Mouse (Mus musculus) MEL (cell line): ENCODE data around the gene Irak2. TPM values are rescaled to one million over a fixed set of nuclear protein-coding genes. Genes with fewer than 3 reads are reported as not detected.

ENCODE experiments used
- DNase-seq: peaks from one replicate; pipeline ENCODE4 v3.0.0; 2011; ENCODE audit warnings: low read depth, low spot score
- H3K27ac ChIP-seq: 2 replicates; pipeline ENCODE4 v1.5.1; 2012; ENCODE audit warnings: low read depth, mild to moderate bottlenecking, control low read depth, low read length, moderate library complexity; ENCODE audit not compliant: control insufficient read depth
- H3K27me3 ChIP-seq, 2 experiments: fragments of 150-350 bp in 1 of 2; sonication (generic) in 1 of 2; 2 replicates each; pipeline ENCODE4 v1.6.1; 2012; ENCODE audit warnings: low read length in 2 of 2, mild to moderate bottlenecking in 2 of 2, improper control_type of control experiment in 1 of 2, moderate library complexity in 1 of 2; ENCODE audit not compliant: insufficient read depth in 2 of 2, control insufficient read depth in 1 of 2
- H3K36me3 ChIP-seq, 2 experiments: 2 replicates each; pipeline ENCODE4 v1.6.1; 2012 to 2014; ENCODE audit warnings: low read length in 2 of 2, improper control_type of control experiment in 1 of 2, inconsistent platforms in 1 of 2, mild to moderate bottlenecking in 1 of 2; ENCODE audit not compliant: insufficient read depth in 2 of 2, control insufficient read depth in 1 of 2
- H3K4me1 ChIP-seq, 2 experiments: fragments of 150-350 bp in 1 of 2; sonication (generic) in 1 of 2; 2 replicates each; pipeline ENCODE4 v1.6.1; 2012; ENCODE audit warnings: low read length in 2 of 2, improper control_type of control experiment in 1 of 2, mild to moderate bottlenecking in 1 of 2; ENCODE audit not compliant: insufficient read depth in 2 of 2, control insufficient read depth in 1 of 2
- H3K4me3 ChIP-seq, 2 experiments: fragments of 150-350 bp in 1 of 2; sonication (generic) in 1 of 2; 2 replicates each; pipeline ENCODE4 v1.5.1; 2012; ENCODE audit warnings: low read depth in 2 of 2, low read length in 2 of 2, mild to moderate bottlenecking in 2 of 2, moderate library complexity in 2 of 2, control low read depth in 1 of 2, improper control_type of control experiment in 1 of 2; ENCODE audit not compliant: control insufficient read depth in 1 of 2, insufficient read depth in 1 of 2
- H3K79me2 ChIP-seq: 2 replicates; pipeline ENCODE4 v1.6.1; 2012; ENCODE audit warnings: mild to moderate bottlenecking, low read length, moderate library complexity; ENCODE audit not compliant: control insufficient read depth, poor library complexity, insufficient read depth
- H3K9ac ChIP-seq: 2 replicates; pipeline ENCODE4 v1.6.1; 2012; ENCODE audit warnings: low read depth, mild to moderate bottlenecking, control low read depth, low read length, moderate library complexity; ENCODE audit not compliant: control insufficient read depth, poor library complexity, severe bottlenecking
- H3K9me3 ChIP-seq: fragments of 150-350 bp; sonication (generic); replicated peaks from 2 replicates; pipeline ENCODE4 v1.6.1; 2012; ENCODE audit warnings: mild to moderate bottlenecking, low read length, improper control_type of control experiment, moderate library complexity; ENCODE audit not compliant: insufficient read depth
- BHLHE40 ChIP-seq: IDR thresholded peaks from 2 replicates; pipeline ENCODE4 v1.6.1; 2012; ENCODE audit warnings: low read depth, mild to moderate bottlenecking, inconsistent platforms, low read length, improper control_type of control experiment, borderline replicate concordance
- CHD1 ChIP-seq: IDR thresholded peaks from 2 replicates; pipeline ENCODE4 v1.6.1; 2012; ENCODE audit warnings: low read depth, mild to moderate bottlenecking, inconsistent platforms, low read length, improper control_type of control experiment
- CHD2 ChIP-seq: IDR thresholded peaks from 2 replicates; pipeline ENCODE4 v1.6.1; 2011; ENCODE audit warnings: low read length, improper control_type of control experiment
- ELF1 ChIP-seq: IDR thresholded peaks from 2 replicates; pipeline ENCODE4 v1.6.1; 2014; ENCODE audit warnings: low read depth, mild to moderate bottlenecking, inconsistent platforms, low read length, improper control_type of control experiment, moderate library complexity
- ETS1 ChIP-seq: IDR thresholded peaks from 2 replicates; pipeline ENCODE4 v1.6.1; 2012; ENCODE audit warnings: low read depth, mild to moderate bottlenecking, inconsistent platforms, low read length, improper control_type of control experiment, moderate library complexity
- GABPA ChIP-seq: IDR thresholded peaks from 2 replicates; pipeline ENCODE4 v1.6.1; 2012; ENCODE audit warnings: low read depth, mild to moderate bottlenecking, inconsistent platforms, low read length, improper control_type of control experiment, moderate library complexity
- HCFC1 ChIP-seq: IDR thresholded peaks from 2 replicates; pipeline ENCODE4 v1.6.1; 2012; ENCODE audit warnings: low read depth, mild to moderate bottlenecking, inconsistent platforms, low read length, improper control_type of control experiment, moderate library complexity
- KAT2A ChIP-seq: conservative IDR thresholded peaks from 2 replicates; pipeline ENCODE4 v1.6.1; 2012; ENCODE audit warnings: low read depth, low read length, improper control_type of control experiment, inconsistent platforms
- MAFK ChIP-seq: IDR thresholded peaks from 2 replicates; pipeline ENCODE4 v1.6.1; 2011; ENCODE audit warnings: low read depth, mild to moderate bottlenecking, low read length, improper control_type of control experiment, borderline replicate concordance
- MAX ChIP-seq: IDR thresholded peaks from 2 replicates; pipeline ENCODE4 v1.6.1; 2011; ENCODE audit warnings: low read length, improper control_type of control experiment
- MAZ ChIP-seq: IDR thresholded peaks from 2 replicates; pipeline ENCODE4 v1.6.1; 2012; ENCODE audit warnings: low read depth, mild to moderate bottlenecking, inconsistent platforms, low read length, improper control_type of control experiment
- POLR2A ChIP-seq, 2 experiments: IDR thresholded peaks; 2 replicates each; pipeline ENCODE4 v1.6.1; 2011 to 2012; ENCODE audit warnings: low read length in 2 of 2, mild to moderate bottlenecking in 2 of 2, control low read depth in 1 of 2, improper control_type of control experiment in 1 of 2, low read depth in 1 of 2, moderate library complexity in 1 of 2; ENCODE audit not compliant: control insufficient read depth in 1 of 2, insufficient read depth in 1 of 2, poor library complexity in 1 of 2
- SMC3 ChIP-seq: IDR thresholded peaks from 2 replicates; pipeline ENCODE4 v1.6.1; 2011; ENCODE audit warnings: low read depth, low read length, improper control_type of control experiment
- UBTF ChIP-seq: IDR thresholded peaks from 2 replicates; pipeline ENCODE4 v1.6.1; 2012; ENCODE audit warnings: low read depth, mild to moderate bottlenecking, inconsistent platforms, low read length, improper control_type of control experiment, moderate library complexity, borderline replicate concordance; ENCODE audit not compliant: insufficient read depth
- ZKSCAN1 ChIP-seq: IDR thresholded peaks from 2 replicates; pipeline ENCODE4 v1.6.1; 2012; ENCODE audit warnings: low read depth, mild to moderate bottlenecking, inconsistent platforms, low read length, improper control_type of control experiment, moderate library complexity
- polyA plus RNA-seq, 2 experiments: library from polyadenylated mRNA; stranded (reverse) in 1 of 2; unstranded in 1 of 2; fragments of >175 nt in 1 of 2; fragments of >200 nt in 1 of 2; gene quantifications; 2 replicates each; pipeline versions ENCODE4 v1.2.1 to v1.2.4; 2012; ENCODE audit warnings: low replicate concordance in 2 of 2, low read depth in 1 of 2; ENCODE audit not compliant: insufficient read length in 2 of 2, insufficient read depth in 1 of 2, missing spikeins in 1 of 2
- total RNA-seq: library from RNA; depleted of rRNA; stranded (reverse); fragments of 300-350 nt; gene quantifications from 2 replicates; pipeline ENCODE4 v1.2.3, GENCODE M21; 2012

The Irak2 gene
- total and polyA plus RNA-seq, 3 experiments: 5.2 to 6.8 TPM; not detected in 1

GRCm38 (mm10) chr6:113658226-113658625 lies 20.0 kb downstream of the Irak2 start:
- H3K4me1 ChIP-seq: no peaks in the 10 kb centered on the region
- DNase-seq: no peak
- H3K9me3 ChIP-seq: no peaks in the 10 kb centered on the region
- no peaks in the 10 kb centered on the region for H3K27me3 ChIP-seq
- 0 out of 4 replicates have a peak, but pooled peaks cover 0 to 2% of the 10 kb centered on the region in 2 experiments for H3K36me3 ChIP-seq
- no peak overlapping the region for H3K9ac ChIP-seq
- no peaks in the 10 kb centered on the region for H3K79me2 ChIP-seq
- TF ChIP-seq UBTF: no peak
- no peak for TF ChIP-seq KAT2A
- no peak for TF ChIP-seq ZKSCAN1
- no peak for TF ChIP-seq HCFC1
- no peak for TF ChIP-seq BHLHE40
- TF ChIP-seq ELF1: no peak
- TF ChIP-seq GABPA: no peak
- TF ChIP-seq SMC3: no peak
- no peak for TF ChIP-seq CHD2
- TF ChIP-seq MAX: no peak
- no peak for TF ChIP-seq MAFK
- no peak overlapping the region for H3K27ac ChIP-seq
- H3K4me3 ChIP-seq: no peak overlapping the region

GRCm38 (mm10) chr6:113659648-113660491 lies 21.6 kb downstream of the Irak2 start:
- no peak overlapping the region for H3K4me3 ChIP-seq
- DNase-seq: no peak
- no peaks in the 10 kb centered on the region for H3K4me1 ChIP-seq
- H3K36me3 ChIP-seq: 0 out of 4 replicates have a peak, but pooled peaks cover 0 to 2% of the 10 kb centered on the region in 2 experiments
- no peak overlapping the region for H3K27ac ChIP-seq
- H3K79me2 ChIP-seq: no peaks in the 10 kb centered on the region
- no peak overlapping the region for H3K9ac ChIP-seq
- H3K9me3 ChIP-seq: no peaks in the 10 kb centered on the region
- TF ChIP-seq MAZ: no peak
- TF ChIP-seq CHD1: no peak
- TF ChIP-seq POLR2A (IDR thresholded peaks at IDR 0.05; ENCODE audit: control insufficient read depth in 1 of 2, insufficient read depth in 1 of 2, low read depth in 1 of 2, low read length in 2 of 2, poor library complexity in 1 of 2): no peak
- no peak for TF ChIP-seq ETS1
- no peak for TF ChIP-seq MAX
- no peaks in the 10 kb centered on the region for H3K27me3 ChIP-seq
